Mouse (Mus musculus) brain, adult 2 months (tissue): Measurements from ENCODE around the gene Uimc1.

ENCODE experiments used
- DNase-seq: peaks from one replicate; pipeline ENCODE4 v3.0.0; 2011; ENCODE audit warnings: low read depth, low spot score

Uimc1 gene

GRCm38 (mm10) chr13:54995161-54995560 is 104.9 kb downstream of the Uimc1 start:
- no peak for DNase-seq

DNA sequence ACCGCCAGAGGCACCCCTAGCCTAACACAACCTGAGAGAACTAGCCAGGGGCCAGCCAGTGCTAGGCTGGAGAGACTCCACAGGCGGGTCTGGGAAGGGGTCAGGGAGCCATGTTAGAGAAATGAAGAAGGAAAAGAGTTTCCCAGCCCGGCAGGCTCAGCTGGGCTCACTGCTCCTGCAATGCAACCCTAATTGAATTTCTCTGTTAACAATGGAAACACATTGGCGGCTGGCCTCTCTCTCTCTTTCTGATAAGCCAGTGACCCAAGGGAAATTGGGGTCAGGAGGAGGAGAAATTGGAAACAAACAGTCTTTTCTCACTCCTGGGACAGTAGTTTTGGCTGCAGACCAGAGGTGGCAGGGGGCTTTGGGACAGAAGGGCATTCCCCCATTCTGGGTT is 105.5 kb downstream of the Uimc1 start:
- DNase-seq, result no peak

GRCm38 (mm10) chr13:54992215-54992614 is 107.9 kb downstream of the Uimc1 start:
- peak; percentile 57 for DNase-seq

DNA sequence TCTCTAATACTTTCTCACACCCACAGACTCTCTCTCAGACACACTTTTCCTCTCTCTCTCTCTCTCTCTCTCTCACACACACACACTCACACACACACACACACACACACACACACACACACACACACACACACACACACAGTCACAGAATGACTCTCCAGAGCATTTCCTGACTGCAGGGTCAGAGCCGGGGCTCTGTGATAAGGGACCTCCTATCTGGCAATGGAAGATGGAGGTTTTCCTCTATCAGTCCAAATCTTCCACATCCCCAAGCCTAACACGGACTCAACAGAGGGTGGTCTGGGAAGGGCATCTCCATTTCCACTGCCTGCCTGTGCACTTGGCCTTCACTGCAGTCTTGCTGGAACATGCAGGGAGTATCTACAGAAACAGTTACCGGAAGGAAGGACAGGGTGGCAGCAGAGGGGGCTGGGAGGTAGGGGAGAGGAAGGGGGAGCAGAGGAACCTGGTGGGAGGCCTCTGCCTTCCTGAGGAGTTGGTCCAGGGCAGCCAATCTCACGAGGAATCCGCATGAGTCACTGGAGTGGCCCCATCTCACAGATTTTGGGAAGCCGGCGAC is 111.8 kb downstream of the Uimc1 start:
- DNase-seq, result no peak

DNA sequence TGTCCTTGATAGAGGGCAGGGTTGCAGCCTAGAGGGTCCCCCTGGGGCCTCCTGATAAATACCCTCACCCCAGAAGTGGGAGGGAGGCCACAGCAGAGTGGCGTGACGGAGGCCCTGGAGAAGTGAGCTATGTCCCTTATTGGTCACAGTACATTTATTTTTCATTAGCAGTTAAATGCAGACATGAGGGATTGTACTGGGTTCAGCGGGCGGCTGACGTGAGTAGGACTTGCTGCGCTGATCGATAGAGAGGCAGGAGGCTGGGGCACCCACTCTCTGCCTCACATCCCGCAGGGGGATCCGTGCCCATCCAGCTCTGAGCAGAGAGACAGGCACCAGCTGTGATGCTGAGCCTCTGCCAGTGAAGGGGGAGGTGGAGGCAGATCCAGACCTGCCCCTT is 112.7 kb downstream of the Uimc1 start:
- DNase-seq, result peak; percentile 35

- DNase-seq, result no peak
Observed at GRCm38 (mm10) chr13:54983614-54984013, 116.5 kb downstream of the Uimc1 start.

DNA sequence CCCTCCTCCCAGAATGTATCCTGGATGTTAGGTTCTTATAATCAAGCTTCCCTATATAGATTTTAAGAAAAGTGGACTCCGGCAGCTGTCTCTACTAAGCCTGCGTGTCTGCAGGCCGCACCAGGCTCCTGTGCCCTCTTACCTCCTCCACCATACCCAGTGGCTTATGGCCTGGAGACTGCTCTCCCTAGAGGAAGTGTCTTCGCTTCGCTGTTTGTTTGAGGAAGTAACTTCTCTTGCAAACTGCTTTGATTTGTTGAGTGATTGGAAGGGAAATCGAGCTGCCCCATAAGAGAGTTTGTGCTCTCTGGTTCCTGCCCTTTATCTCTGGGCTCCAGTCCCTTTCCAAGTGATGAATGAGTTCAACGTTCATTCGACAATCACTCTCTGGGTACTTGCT is 117.1 kb downstream of the Uimc1 start:
- no peak for DNase-seq

GRCm38 (mm10) chr13:54980957-54981356 is 119.1 kb downstream of the Uimc1 start:
- DNase-seq, result peak; percentile 68

DNA sequence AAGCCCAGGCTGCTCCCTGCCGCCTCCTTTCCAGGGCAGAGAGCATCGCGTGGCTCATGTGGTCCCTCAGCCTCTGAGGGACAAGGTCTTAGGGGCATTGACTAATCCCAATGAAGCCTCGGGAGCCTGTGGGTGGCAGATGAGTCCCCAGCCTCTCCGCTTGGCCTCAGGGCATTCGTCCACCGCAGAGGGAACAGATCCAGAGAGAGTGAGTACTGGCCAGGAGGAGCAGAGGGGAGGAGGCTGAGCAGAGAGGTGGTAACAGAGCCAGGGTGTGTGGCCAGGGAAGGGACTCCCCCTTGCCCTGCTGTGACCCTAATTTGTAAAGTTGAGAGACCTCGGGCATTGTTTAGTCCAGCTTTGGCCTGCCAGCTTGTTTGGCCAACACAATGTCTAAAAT is 121.3 kb downstream of the Uimc1 start:
- DNase-seq, result peak; percentile 63
